Mouse (Mus musculus) liver, adult 2 months (tissue): ENCODE measurements around the gene Fastkd3. TPM values are rescaled to one million over a fixed set of nuclear protein-coding genes. Genes with fewer than 3 reads are reported as not detected.
"Not testable (repeated sequence)": the region's sequence is repeated elsewhere in the genome, so short reads cannot be mapped to it uniquely, and the experiment has no call there.

Experiments used
- DNase-seq: peaks from one replicate; pipeline ENCODE4 v3.0.0-alpha.2; 2011; ENCODE audit warnings: low read depth, low spot score; ENCODE audit errors: extremely low read depth
- H3K27ac ChIP-seq: fragments of 200-500 bp; replicated peaks from 2 replicates; pipeline ENCODE4 v1.5.1; 2012; ENCODE audit warnings: low read depth, mild to moderate bottlenecking, control low read depth, inconsistent platforms, low read length; ENCODE audit not compliant: insufficient read depth
- H3K27me3 ChIP-seq: fragments of 200-500 bp; 2 replicates; pipeline ENCODE4 v1.6.1; 2012; ENCODE audit warnings: mild to moderate bottlenecking, moderate library complexity, low read length, inconsistent platforms; ENCODE audit not compliant: control insufficient read depth, insufficient read depth
- H3K36me3 ChIP-seq: fragments of 200-500 bp; 2 replicates; pipeline ENCODE4 v1.6.1; 2012; ENCODE audit warnings: low read length, inconsistent platforms; ENCODE audit not compliant: control insufficient read depth, insufficient read depth
- H3K4me1 ChIP-seq: fragments of 200-500 bp; 2 replicates; pipeline ENCODE4 v1.6.1; 2011; ENCODE audit warnings: low read length; ENCODE audit not compliant: control insufficient read depth, insufficient read depth
- H3K4me3 ChIP-seq: fragments of 200-500 bp; 2 replicates; pipeline ENCODE4 v1.5.1; 2011; ENCODE audit warnings: low read depth, mild to moderate bottlenecking, control low read depth, low read length, moderate library complexity; ENCODE audit not compliant: insufficient read depth
- H3K79me2 ChIP-seq: fragments of 200-500 bp; 2 replicates; pipeline ENCODE4 v1.6.1; 2012; ENCODE audit warnings: inconsistent platforms, mild to moderate bottlenecking, low read length, moderate library complexity; ENCODE audit not compliant: control insufficient read depth, insufficient read depth
- H3K9ac ChIP-seq: fragments of 200-500 bp; 2 replicates; pipeline ENCODE4 v1.6.1; 2012; ENCODE audit warnings: low read depth, mild to moderate bottlenecking, control low read depth, inconsistent platforms, low read length
- CTCF ChIP-seq: fragments of 200-500 bp; IDR thresholded peaks from 2 replicates; pipeline ENCODE4 v1.5.1; 2011; ENCODE audit warnings: low read depth, low read length, control low read depth
- POLR2A ChIP-seq: fragments of 200-500 bp; IDR thresholded peaks from 2 replicates; pipeline ENCODE4 v1.6.1; 2011; ENCODE audit warnings: low read length, control low read depth; ENCODE audit not compliant: insufficient read depth; ENCODE audit errors: extremely low read depth
- WGBS: fragments of 180-500 bp; shearing (Covaris S2); methylation state at CpG from one replicate; pipeline ENCODE4 v1.1.7; 2018; 5-methylcytosine and 5-hydroxymethylcytosine counted together
- polyA plus RNA-seq: library from polyadenylated mRNA; depleted of rRNA; stranded (reverse); fragments of >200 nt; gene quantifications from 2 replicates; pipeline ENCODE4 v1.2.3, GENCODE M21; 2012; rRNA removed
- total RNA-seq: library from RNA; depleted of rRNA; stranded (reverse); fragments of >200 nt; gene quantifications from 2 replicates; pipeline ENCODE4 v1.2.3, GENCODE M21; 2014; rRNA removed

Gene Fastkd3
- total RNA-seq (3.2 and 3.9 TPM in 2 replicates), polyA plus RNA-seq (7.1 and 7.4 TPM in 2 replicates)

GRCm38 (mm10) chr13:68581747-68582516, at the start of gene Fastkd3, which contains the start of gene Mtrr:
TSS of gene Fastkd3 (plus strand) at chr13:68582234.
TSS of gene Mtrr (minus strand) at chr13:68582149.
- TF ChIP-seq POLR2A: peak; percentile 76
- no peak for TF ChIP-seq CTCF

DNA sequence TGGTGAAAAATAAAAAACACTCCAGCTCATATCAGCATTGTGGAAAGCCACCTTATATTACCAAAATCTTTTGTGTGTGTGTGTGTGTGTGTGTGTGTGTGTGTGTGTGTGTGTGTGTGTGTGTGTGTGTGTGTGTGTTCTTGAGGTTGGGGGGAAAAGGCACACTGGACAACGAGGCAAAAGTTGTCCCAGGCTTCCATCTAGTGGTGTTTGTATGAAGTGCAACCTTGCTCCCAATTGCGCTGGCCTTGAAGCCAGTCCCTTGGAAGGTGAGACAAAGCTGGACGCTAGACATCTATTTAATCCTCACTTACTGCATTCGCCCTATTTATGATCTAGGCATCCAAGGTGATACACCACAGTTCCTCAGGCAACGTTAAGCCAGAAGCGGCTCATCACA, 28.6 kb upstream of the Fastkd3 start:
- H3K79me2 ChIP-seq, H3K27me3 ChIP-seq, H3K36me3 ChIP-seq, H3K4me1 ChIP-seq, H3K4me3 ChIP-seq, H3K9ac ChIP-seq, H3K27ac ChIP-seq: not testable (repeated sequence)
- 31% methylated on average over 6 of the region's 6 CpGs for WGBS
- peak; percentile 9 for DNase-seq
- TF ChIP-seq CTCF: peak; percentile 58

More at GRCm38 (mm10) chr13:68581747-68582516, at the start of gene Fastkd3, which contains the start of gene Mtrr:
- H3K27me3 ChIP-seq: no peaks in the 10 kb centered on the region
- peak; percentile 85 for DNase-seq
- H3K79me2 ChIP-seq: peaks cover 3% of the 10 kb centered on the region; the same call in 1 of the 2 replicates
- WGBS: under 1% methylated on average over 81 of the region's 81 CpGs
- peak within 1 kb of the TSS; percentile 82 for H3K4me3 ChIP-seq
- H3K9ac ChIP-seq: peak within 1 kb of the TSS; percentile 81
- peak within 1 kb of the TSS; percentile 52 for H3K27ac ChIP-seq
- peaks cover 12% of the 10 kb centered on the region for H3K36me3 ChIP-seq
- peaks cover 3% of the 10 kb centered on the region for H3K4me1 ChIP-seq

DNA sequence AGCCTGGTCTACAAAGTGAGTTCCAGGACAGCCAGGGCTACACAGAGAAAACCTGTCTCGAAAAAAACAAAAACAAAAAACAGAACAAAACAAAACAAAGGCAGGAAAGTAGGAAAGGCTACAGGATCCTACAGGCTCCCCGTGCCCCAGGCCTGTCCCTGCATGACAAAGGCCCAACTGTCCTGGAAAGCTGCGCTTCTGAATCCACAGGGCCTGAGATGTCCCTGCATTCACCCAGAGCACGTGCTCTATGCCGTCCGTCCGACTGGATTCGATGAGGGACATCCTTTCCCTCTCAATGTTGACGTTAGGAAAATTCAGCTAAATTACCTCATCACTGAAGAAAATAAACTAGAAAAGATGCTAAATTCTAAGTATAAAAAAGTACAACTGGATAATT, 13.9 kb upstream of the Fastkd3 start:
- no peak overlapping the region for H3K4me3 ChIP-seq
- peaks cover 35% of the 10 kb centered on the region; the same call in 1 of the 2 replicates for H3K36me3 ChIP-seq
- no peaks in the 10 kb centered on the region for H3K27me3 ChIP-seq
- no peak overlapping the region for H3K9ac ChIP-seq
- no peak for TF ChIP-seq CTCF
- no peak for TF ChIP-seq POLR2A
- no peak for DNase-seq
- H3K4me1 ChIP-seq: no peaks in the 10 kb centered on the region
- H3K79me2 ChIP-seq: no peaks in the 10 kb centered on the region
- 96% methylated on average over 9 of the region's 9 CpGs for WGBS
- no peak overlapping the region for H3K27ac ChIP-seq

DNA sequence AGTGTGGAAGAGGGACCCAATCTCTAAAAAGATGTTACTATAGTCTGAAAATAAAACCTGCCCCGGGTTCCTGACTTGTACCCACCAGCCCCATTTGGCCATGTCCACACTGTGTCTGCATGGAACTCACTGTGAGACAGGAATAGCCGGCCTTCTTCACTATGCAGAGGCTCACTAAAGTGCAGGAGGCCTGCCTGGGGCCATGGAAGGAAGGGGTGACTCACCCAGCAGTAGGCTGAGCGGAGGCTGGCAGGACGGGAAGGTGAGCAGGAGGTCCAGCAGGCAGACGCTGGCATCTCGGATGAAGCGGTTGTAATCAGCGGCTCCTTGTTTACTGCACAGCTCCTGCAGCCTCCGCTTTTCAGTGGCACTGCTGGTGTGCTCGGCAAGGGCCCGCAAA, 13.5 kb upstream of the Fastkd3 start:
- Histone ChIP-seq H3K27me3 (no peaks in the 10 kb centered on the region), H3K4me3 (no peak overlapping the region), H3K27ac (no peak overlapping the region), H3K79me2 (no peaks in the 10 kb centered on the region), H3K36me3 (peaks cover 31% of the 10 kb centered on the region; the same call in 1 of the 2 replicates), H3K9ac (no peak overlapping the region), H3K4me1 (no peaks in the 10 kb centered on the region)
- DNase-seq: no peak
- WGBS: 94% methylated on average over 11 of the region's 11 CpGs
- TF ChIP-seq POLR2A: no peak
- TF ChIP-seq CTCF: no peak

- H3K27ac ChIP-seq: no peak overlapping the region
- peaks cover 23% of the 10 kb centered on the region; the same call in 1 of the 2 replicates for H3K36me3 ChIP-seq
- peak; percentile 52 for DNase-seq
- no peaks in the 10 kb centered on the region for H3K27me3 ChIP-seq
- 67% methylated on average over 17 of the region's 17 CpGs for WGBS
- H3K79me2 ChIP-seq: no peaks in the 10 kb centered on the region
- no peak overlapping the region for H3K9ac ChIP-seq
- H3K4me3 ChIP-seq: no peak overlapping the region
- TF ChIP-seq POLR2A: no peak
- peak; percentile 55 for TF ChIP-seq CTCF
- no peaks in the 10 kb centered on the region for H3K4me1 ChIP-seq
Measured at GRCm38 (mm10) chr13:68569589-68570336, 12.3 kb upstream of the Fastkd3 start.

DNA sequence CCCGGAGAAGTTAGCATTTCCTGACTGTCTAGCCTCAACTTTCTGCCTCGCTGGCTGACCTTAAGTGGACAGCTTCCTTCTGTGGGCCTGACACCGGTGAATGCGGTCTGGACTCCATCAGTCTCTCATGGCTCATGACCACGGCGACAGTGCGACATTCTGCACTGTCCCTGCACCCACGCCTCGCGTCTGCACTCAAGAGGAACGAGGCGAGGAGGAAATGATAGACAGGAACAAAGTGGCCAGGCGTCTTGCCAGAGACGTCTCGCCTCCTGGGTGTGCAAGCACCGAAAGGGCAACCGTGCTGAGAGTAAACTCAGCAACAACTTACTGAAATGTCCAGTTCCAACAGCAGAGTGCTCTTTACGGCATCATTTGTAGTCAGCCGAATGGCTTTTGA, 9.8 kb upstream of the Fastkd3 start:
- Histone ChIP-seq H3K4me3 (no peak overlapping the region), H3K4me1 (no peaks in the 10 kb centered on the region), H3K79me2 (no peaks in the 10 kb centered on the region), H3K36me3 (peaks cover 22% of the 10 kb centered on the region; the same call in 1 of the 2 replicates), H3K27me3 (no peaks in the 10 kb centered on the region), H3K9ac (no peak overlapping the region), H3K27ac (no peak overlapping the region)
- WGBS: 91% methylated on average over 19 of the region's 19 CpGs
- TF ChIP-seq CTCF: no peak
- no peak for DNase-seq
